Mouse (Mus musculus): ENCODE results near the gene Nfasc. TPM values are rescaled to one million over a fixed set of nuclear protein-coding genes. Genes with fewer than 3 reads are reported as not detected.

Nfasc gene
- polyA plus RNA-seq, 1 experiment from 2014 or later = 0.12 TPM

DNA sequence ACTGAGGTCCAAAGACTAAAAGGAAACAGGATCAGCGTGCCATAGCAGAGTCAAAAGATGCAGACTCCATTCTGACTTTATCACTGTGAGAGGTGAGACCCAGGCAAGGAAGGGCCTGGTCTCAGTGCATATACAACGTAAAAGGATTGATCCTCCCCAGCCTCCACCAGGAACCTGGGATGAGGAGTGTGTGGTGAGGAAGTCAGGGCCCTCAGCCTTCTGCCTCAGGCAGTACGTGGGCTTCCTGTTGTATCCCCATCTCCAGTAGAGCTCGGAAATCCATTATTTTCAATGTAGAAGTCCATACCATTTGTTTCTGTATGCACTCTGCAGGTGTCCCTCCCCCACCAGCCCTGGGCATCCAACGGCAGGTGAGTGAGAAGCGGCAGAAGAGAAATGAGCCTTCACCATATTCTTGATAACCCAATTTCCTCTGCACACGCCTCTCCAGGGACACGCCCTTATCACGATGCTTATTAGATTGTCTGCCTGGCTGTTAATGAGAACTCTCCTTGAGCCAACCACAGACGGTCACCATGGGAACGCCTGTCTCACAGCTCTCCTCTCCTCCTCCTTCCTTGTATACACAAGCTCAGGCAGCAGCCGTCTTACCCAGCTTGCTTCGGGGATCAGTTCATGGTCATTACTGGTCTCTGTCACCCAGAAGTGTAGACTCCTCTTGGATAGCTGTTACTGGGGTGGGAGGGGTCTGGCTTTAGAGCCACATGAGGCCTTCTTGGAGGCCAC, 100.4 kb downstream of the Nfasc start:
- Histone ChIP-seq H3K9me3 (replicated peaks) (no peaks in the 10 kb centered on the region), H3K27me3 (no peaks in the 10 kb centered on the region), H3K36me3 (no peaks in the 10 kb centered on the region), H3K4me1 (replicated peaks) (no peaks in the 10 kb centered on the region), H3K4me2 (no peak overlapping the region), H3K27ac (no peak overlapping the region), H3K9ac (no peak overlapping the region), H3K4me3 (replicated peaks) (no peak overlapping the region)
- ATAC-seq (ENCODE audit: low read depth) = no peak
- 43% methylated on average over 13 of the region's 13 CpGs for WGBS (ENCODE audit: insufficient replicate concordance)
- DNase-seq = no peak

DNA sequence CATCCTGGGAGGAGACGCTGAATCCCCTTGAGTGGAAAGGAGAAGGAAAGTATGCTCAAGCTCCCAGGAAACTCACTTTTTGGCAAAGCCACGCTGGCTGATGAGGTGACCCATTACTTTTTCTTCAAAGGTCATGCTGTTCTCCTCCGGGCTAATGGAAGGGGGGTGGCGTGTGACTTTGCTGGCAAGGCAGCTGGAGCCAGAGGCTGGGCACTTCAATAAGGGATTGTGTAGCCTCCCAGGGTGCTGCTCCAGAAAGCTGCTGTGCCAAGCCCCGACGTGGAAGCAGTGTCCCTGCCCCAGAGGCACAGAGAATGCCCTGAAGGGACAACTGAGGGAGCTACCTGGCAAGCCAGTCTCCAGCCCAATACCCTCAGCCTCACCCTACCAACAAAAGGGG, 101.3 kb downstream of the Nfasc start:
- no peaks in the 10 kb centered on the region for H3K9me3 ChIP-seq (replicated peaks)
- no peak for DNase-seq
- no peaks in the 10 kb centered on the region for H3K36me3 ChIP-seq
- no peak for ATAC-seq (ENCODE audit: low read depth)
- no peak overlapping the region for H3K27ac ChIP-seq
- no peaks in the 10 kb centered on the region for H3K4me1 ChIP-seq (replicated peaks)
- no peak overlapping the region for H3K9ac ChIP-seq
- WGBS (ENCODE audit: insufficient replicate concordance) = 55% methylated on average over 6 of the region's 6 CpGs
- no peaks in the 10 kb centered on the region for H3K27me3 ChIP-seq
- no peak overlapping the region for H3K4me2 ChIP-seq
- no peak overlapping the region for H3K4me3 ChIP-seq (replicated peaks)

DNA sequence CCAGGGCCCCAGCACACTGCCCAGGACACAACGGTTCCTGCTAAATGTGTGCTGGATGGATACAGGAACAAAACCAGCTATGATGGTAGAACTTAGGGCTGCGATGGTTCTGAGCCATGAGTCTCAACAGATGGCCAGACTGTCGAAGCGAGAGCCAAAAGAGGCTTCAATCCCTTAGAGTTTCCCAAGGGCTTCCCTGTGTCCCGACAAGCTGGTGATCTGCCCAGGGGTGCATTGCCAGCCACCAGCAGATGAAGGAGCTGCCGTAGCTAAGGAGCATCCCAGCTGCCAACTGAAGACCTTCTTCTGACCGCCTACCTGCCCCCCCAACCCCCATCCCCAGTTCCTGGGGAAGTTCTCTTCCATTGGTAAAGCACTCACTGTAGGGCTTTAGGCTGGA, 104.3 kb downstream of the Nfasc start:
- no peak for DNase-seq
- no peak for ATAC-seq (ENCODE audit: low read depth)
- no peaks in the 10 kb centered on the region for H3K36me3 ChIP-seq
- no peaks in the 10 kb centered on the region for H3K9me3 ChIP-seq (replicated peaks)
- H3K4me1 ChIP-seq (replicated peaks) = no peaks in the 10 kb centered on the region
- no peak overlapping the region for H3K27ac ChIP-seq
- no peaks in the 10 kb centered on the region for H3K27me3 ChIP-seq
- 73% methylated on average over 7 of the region's 7 CpGs for WGBS (ENCODE audit: insufficient replicate concordance)
- H3K9ac ChIP-seq = no peak overlapping the region
- no peak overlapping the region for H3K4me2 ChIP-seq
- H3K4me3 ChIP-seq (replicated peaks) = no peak overlapping the region

DNA sequence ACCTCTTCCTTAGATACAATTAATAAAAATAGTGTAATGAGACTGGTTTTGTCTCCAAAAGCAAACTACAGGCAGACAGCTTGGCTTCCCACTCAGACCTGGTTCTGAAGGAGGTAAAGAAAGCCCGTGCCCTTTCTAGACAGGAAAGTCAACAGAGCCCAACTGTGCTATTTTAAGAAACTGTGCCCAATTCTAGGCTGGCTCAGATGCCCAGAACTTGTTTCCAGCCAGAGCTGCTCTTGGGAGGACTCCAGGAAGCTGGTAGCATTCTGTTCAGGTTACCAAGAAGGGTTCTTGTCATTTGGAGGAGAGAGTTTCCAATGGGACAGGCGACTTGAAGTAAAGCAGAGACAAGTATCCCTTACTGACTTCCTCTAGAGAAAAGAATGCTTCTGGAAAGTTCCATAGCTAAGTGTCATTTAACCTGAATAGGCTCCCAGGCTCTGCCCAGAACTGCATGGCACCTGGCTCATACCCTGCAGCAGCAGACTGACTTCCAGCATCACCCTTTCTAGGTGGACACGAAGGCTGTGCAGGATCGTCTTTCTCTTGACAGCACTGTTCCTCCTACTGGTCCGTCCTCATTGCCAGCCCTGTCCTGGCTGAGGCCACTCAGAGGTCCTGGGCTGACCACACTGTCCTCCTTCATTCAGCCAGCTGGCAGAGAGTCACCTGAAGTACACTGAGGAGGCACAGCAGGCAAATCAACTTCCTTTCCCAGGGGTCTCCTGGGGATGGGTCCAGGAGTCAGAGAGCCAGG, 111.8 kb downstream of the Nfasc start:
- WGBS (ENCODE audit: insufficient replicate concordance) = 46% methylated on average over 5 of the region's 5 CpGs
- DNase-seq (no peak), ATAC-seq (ENCODE audit: low read depth) (no peak)
- no peak overlapping the region for H3K9ac ChIP-seq
- H3K4me1 ChIP-seq (replicated peaks) = no peaks in the 10 kb centered on the region
- H3K36me3 ChIP-seq = no peaks in the 10 kb centered on the region
- no peak overlapping the region for H3K4me3 ChIP-seq (replicated peaks)
- no peaks in the 10 kb centered on the region for H3K9me3 ChIP-seq (replicated peaks)
- H3K27me3 ChIP-seq = no peaks in the 10 kb centered on the region
- no peak overlapping the region for H3K4me2 ChIP-seq
- H3K27ac ChIP-seq = no peak overlapping the region

DNA sequence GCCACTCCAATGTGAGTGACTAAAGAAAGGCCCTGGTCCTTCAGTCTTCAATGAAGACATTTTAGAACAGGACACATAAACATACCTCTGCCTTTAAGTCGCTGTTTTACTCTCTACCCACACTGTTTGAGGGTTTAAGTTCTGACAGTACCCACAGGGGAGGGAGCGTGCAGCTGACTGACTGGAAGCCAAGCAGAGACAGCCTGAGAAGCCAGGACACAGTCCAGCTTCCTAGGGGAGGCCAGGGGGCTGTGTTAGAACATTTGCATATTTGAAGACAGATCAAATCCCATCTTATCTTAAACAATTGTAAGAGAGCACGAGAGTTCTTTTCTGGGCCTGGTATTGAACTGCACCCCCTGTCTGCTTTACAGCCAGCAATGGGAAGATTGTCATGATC, 113.0 kb downstream of the Nfasc start:
- Histone ChIP-seq H3K36me3 (no peaks in the 10 kb centered on the region), H3K9me3 (replicated peaks) (no peaks in the 10 kb centered on the region), H3K27me3 (no peaks in the 10 kb centered on the region), H3K4me1 (replicated peaks) (no peaks in the 10 kb centered on the region), H3K9ac (no peak overlapping the region), H3K4me2 (no peak overlapping the region), H3K27ac (no peak overlapping the region), H3K4me3 (replicated peaks) (no peak overlapping the region)
- no peak for DNase-seq
- 36% methylated on average over 3 of the region's 3 CpGs for WGBS (ENCODE audit: insufficient replicate concordance)
- no peak for ATAC-seq (ENCODE audit: low read depth)

DNA sequence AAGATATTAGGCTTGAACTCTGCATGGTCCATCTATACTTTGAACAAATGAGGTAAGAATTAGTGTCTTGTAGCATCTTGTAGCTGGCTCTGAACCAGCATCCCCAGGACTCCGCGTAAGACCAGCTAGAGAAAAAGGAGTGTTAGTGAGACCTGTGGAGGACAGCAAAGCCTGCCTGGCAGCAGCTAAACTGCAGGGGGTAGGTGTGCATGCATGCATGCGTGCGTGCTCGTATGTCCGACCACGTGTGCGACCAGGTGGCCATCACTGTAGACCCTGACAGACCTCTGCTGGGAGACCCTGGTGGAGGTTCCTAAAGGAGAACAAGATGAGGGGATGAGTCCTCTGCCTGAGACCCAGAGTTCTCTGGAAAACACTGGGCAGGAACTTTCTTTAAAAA, 113.4 kb downstream of the Nfasc start:
- DNase-seq (no peak), ATAC-seq (ENCODE audit: low read depth) (no peak)
- 0 out of 2 replicates have a peak, but pooled peaks cover 2% of the 10 kb centered on the region for H3K27me3 ChIP-seq
- no peak overlapping the region for H3K9ac ChIP-seq
- no peaks in the 10 kb centered on the region for H3K4me1 ChIP-seq (replicated peaks)
- WGBS (ENCODE audit: insufficient replicate concordance) = 77% methylated on average over 8 of the region's 8 CpGs
- no peak overlapping the region for H3K4me2 ChIP-seq
- no peaks in the 10 kb centered on the region for H3K36me3 ChIP-seq
- no peak overlapping the region for H3K27ac ChIP-seq
- no peaks in the 10 kb centered on the region for H3K9me3 ChIP-seq (replicated peaks)
- no peak overlapping the region for H3K4me3 ChIP-seq (replicated peaks)

DNA sequence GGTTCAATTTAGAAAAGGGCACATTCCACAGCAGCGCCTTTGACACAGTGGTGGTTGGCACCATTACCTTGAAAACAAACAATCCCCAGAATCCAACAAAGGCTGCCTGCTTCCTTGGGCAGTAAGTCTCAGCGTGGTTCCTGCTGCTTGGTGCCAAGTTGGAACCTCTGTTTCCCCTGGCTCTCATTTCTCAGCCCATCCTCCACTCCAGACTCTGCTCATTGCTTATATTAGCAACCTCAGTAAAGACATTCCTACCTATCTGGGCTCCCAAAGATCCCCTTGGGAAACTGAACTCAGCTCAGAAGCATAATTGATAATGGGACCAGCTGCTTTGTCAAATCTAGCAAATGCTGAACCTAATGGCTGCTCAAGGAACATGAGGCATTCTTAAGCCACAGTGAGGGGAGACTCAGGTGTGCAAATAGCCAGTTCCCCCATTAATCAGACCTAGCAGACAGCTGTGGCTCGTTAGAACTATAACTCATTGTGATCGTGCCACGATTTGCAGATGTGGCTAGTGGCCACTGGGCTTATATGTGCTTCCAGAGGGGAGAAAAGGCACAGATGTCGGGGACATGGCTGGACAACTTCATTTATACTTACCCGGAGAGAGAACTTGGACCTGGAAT, 115.4 kb downstream of the Nfasc start:
- no peak overlapping the region for H3K4me2 ChIP-seq
- no peaks in the 10 kb centered on the region for H3K9me3 ChIP-seq (replicated peaks)
- no peak overlapping the region for H3K9ac ChIP-seq
- H3K4me1 ChIP-seq (replicated peaks) = no peaks in the 10 kb centered on the region
- no peak overlapping the region for H3K27ac ChIP-seq
- H3K27me3 ChIP-seq = 0 out of 2 replicates have a peak, but pooled peaks cover 2% of the 10 kb centered on the region
- ATAC-seq (ENCODE audit: low read depth) (no peak), DNase-seq (no peak)
- no peaks in the 10 kb centered on the region for H3K36me3 ChIP-seq
- WGBS (ENCODE audit: insufficient replicate concordance) = 51% methylated on average over 7 of the region's 7 CpGs
- no peak overlapping the region for H3K4me3 ChIP-seq (replicated peaks)

DNA sequence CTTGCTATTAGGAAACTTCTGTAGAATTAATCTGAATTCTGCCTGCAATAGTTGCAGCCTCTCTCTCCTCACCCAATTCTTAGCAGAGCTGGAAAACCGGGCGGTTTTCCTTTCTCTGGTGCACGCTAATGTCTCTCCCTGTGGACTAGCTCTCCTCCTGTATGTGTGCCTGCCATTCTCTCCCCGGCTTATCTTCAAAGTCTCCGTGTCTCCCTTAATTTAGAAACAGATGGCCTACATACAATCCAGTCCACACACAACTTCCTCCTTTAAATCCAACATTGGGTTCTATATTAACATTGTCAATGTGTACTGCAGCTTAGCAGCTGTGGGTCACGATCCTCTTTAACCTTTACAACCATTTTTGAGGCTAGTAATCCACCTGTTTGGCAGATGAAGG, 116.6 kb downstream of the Nfasc start:
- DNase-seq (no peak), ATAC-seq (ENCODE audit: low read depth) (no peak)
- Histone ChIP-seq H3K27ac (no peak overlapping the region), H3K4me2 (no peak overlapping the region), H3K4me3 (replicated peaks) (no peak overlapping the region), H3K36me3 (no peaks in the 10 kb centered on the region), H3K9ac (no peak overlapping the region), H3K9me3 (replicated peaks) (no peaks in the 10 kb centered on the region), H3K4me1 (replicated peaks) (no peaks in the 10 kb centered on the region), H3K27me3 (0 out of 2 replicates have a peak, but pooled peaks cover 2% of the 10 kb centered on the region)
- 57% methylated on average over 6 of the region's 6 CpGs for WGBS (ENCODE audit: insufficient replicate concordance)

DNA sequence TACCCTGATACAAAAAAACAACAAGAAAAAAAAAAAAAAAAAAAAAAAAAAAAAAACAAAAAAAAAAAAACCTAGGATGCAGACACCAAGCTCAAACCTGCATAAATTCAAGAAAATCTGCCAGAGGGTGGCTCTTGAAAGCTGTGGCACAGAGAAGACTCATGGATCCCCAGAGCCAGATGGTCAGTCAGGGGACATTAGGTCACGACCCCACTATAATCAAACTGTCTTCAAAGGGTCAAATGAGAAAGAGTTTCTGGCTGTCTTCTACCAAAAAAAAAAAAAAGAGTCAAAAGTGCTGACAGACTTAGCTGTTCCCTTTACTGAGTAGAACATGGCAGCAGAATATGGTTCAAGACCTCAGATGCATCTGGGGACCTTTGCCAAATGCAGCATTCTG, 117.1 kb downstream of the Nfasc start:
- Histone ChIP-seq H3K4me2 (no peak overlapping the region), H3K9me3 (replicated peaks) (no peaks in the 10 kb centered on the region), H3K27me3 (0 out of 2 replicates have a peak, but pooled peaks cover 2% of the 10 kb centered on the region), H3K4me3 (replicated peaks) (no peak overlapping the region), H3K27ac (no peak overlapping the region), H3K36me3 (no peaks in the 10 kb centered on the region), H3K9ac (no peak overlapping the region), H3K4me1 (replicated peaks) (no peaks in the 10 kb centered on the region)
- 44% methylated on average over 1 of the region's 1 CpGs for WGBS (ENCODE audit: insufficient replicate concordance)
- ATAC-seq (ENCODE audit: low read depth) (no peak), DNase-seq (no peak)

DNA sequence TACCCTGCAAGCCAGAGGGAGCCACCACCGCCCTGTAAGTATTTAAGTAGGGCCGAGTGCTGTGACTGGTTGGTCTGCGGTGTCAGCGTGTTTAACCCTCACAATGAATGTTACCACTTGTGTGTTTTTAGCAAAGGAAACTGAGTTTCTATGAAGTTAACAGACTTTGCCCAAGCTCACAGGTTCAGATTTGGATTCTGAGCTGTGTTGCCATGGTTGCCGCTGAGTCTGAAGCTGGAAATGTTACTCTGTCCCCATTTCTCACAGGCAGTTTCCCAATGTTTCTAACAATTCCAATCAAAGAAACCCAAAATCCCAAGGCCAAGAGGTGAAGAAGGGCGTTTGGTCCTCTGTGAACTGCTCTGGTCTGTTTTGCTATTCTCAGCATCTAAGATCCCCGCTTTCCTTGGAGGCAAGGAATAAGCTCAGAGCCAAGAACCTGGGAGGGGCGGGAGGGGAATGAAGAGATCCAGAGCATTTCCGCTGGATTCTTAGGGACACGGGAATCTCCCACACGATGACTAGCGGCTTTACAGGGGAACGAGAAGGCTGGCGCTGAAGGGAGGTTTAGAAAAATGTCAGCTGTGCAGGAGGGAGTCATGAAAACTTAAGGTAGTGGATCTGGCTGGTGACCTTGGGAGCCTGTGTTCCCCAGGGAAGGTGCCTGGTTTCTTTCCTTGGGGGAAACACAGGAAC, 117.8 kb downstream of the Nfasc start:
- Histone ChIP-seq H3K27ac (no peak overlapping the region), H3K4me2 (no peak overlapping the region), H3K36me3 (no peaks in the 10 kb centered on the region), H3K27me3 (0 out of 2 replicates have a peak, but pooled peaks cover 2% of the 10 kb centered on the region), H3K9ac (no peak overlapping the region), H3K4me3 (replicated peaks) (no peak overlapping the region), H3K4me1 (replicated peaks) (no peaks in the 10 kb centered on the region), H3K9me3 (replicated peaks) (no peaks in the 10 kb centered on the region)
- 52% methylated on average over 14 of the region's 14 CpGs for WGBS (ENCODE audit: insufficient replicate concordance)
- DNase-seq (no peak), ATAC-seq (ENCODE audit: low read depth) (no peak)

DNA sequence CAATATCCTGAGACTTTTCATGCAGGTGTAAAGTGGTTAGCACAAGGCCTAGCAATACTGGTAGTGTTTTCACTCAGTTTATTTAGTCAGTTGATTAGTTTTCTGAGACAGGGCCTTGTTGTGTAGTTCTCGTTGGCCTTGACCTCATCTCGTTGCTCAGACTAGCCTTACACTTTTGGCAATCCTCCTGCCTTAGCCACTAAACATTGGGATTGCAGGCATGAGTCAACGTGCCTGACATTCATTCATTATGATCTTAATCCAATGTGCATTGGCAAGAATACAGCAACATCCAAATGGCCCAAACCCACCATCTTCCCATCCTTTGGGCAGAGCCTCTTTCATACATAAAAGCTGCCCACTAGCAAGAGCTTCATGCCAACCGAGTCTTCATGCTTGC, 129.5 kb downstream of the Nfasc start:
- Histone ChIP-seq H3K4me3 (replicated peaks) (no peak overlapping the region), H3K27me3 (no peaks in the 10 kb centered on the region), H3K27ac (no peak overlapping the region), H3K4me1 (replicated peaks) (no peaks in the 10 kb centered on the region), H3K9me3 (replicated peaks) (no peaks in the 10 kb centered on the region), H3K4me2 (no peak overlapping the region), H3K9ac (no peak overlapping the region), H3K36me3 (no peaks in the 10 kb centered on the region)
- WGBS (ENCODE audit: insufficient replicate concordance) = 51% methylated on average over 4 of the region's 4 CpGs
- ATAC-seq (ENCODE audit: low read depth) = no peak
- DNase-seq = no peak
